Mouse (Mus musculus): ENCODE data around the gene Ghrh. TPM values are rescaled to one million over a fixed set of nuclear protein-coding genes. Genes with fewer than 3 reads are reported as not detected.
A peak's percentile ranks its signal among the peaks of the same experiment; 100 is the strongest.

Ghrh gene
- polyA plus RNA-seq, 1 experiment from 2014 or later: 1.8 TPM

GRCm38 (mm10) chr2:157303096-157303495 lies 44.2 kb downstream of the Ghrh start:
- no peak overlapping the region for H3K9ac ChIP-seq (replicated peaks)
- H3K27ac ChIP-seq (replicated peaks): peak overlapping the region; percentile 48
- H3K4me3 ChIP-seq (replicated peaks): no peak overlapping the region
- no peak overlapping the region for H3K4me2 ChIP-seq
- ATAC-seq (ENCODE audit: low FRiP score): no peak
- H3K27me3 ChIP-seq (replicated peaks): no peaks in the 10 kb centered on the region
- no peaks in the 10 kb centered on the region for H3K9me3 ChIP-seq (replicated peaks)
- peaks cover 62% of the 10 kb centered on the region for H3K36me3 ChIP-seq
- peaks cover 12% of the 10 kb centered on the region for H3K4me1 ChIP-seq
- WGBS: 38% methylated on average over 9 of the region's 9 CpGs

GRCm38 (mm10) chr2:157300051-157300450 lies 47.3 kb downstream of the Ghrh start:
- H3K36me3 ChIP-seq: peaks cover 75% of the 10 kb centered on the region
- no peak overlapping the region for H3K4me3 ChIP-seq (replicated peaks)
- no peak overlapping the region for H3K27ac ChIP-seq (replicated peaks)

GRCm38 (mm10) chr2:157296105-157296689 lies 51.1 kb downstream of the Ghrh start:
- Histone ChIP-seq H3K36me3 (peaks cover 76% of the 10 kb centered on the region), H3K4me3 (replicated peaks) (no peak overlapping the region), H3K4me2 (no peak overlapping the region), H3K9me3 (replicated peaks) (no peaks in the 10 kb centered on the region), H3K9ac (replicated peaks) (no peak overlapping the region), H3K4me1 (peaks cover 5% of the 10 kb centered on the region; the same call in 1 of the 2 replicates), H3K27me3 (replicated peaks) (no peaks in the 10 kb centered on the region), H3K27ac (replicated peaks) (no peak overlapping the region)
- no peak for ATAC-seq (ENCODE audit: low FRiP score)
- 65% methylated on average over 7 of the region's 7 CpGs for WGBS

More at GRCm38 (mm10) chr2:157300051-157300450, 47.3 kb downstream of the Ghrh start:
- Histone ChIP-seq H3K9ac (replicated peaks) (no peak overlapping the region), H3K9me3 (replicated peaks) (no peaks in the 10 kb centered on the region), H3K27me3 (replicated peaks) (no peaks in the 10 kb centered on the region), H3K4me1 (peaks cover 5% of the 10 kb centered on the region; the same call in 1 of the 2 replicates), H3K4me2 (no peak overlapping the region)
- 92% methylated on average over 6 of the region's 6 CpGs for WGBS
- no peak for ATAC-seq (ENCODE audit: low FRiP score)

- no peak for ATAC-seq (ENCODE audit: low FRiP score)
- H3K4me1 ChIP-seq: peaks cover 5% of the 10 kb centered on the region; the same call in 1 of the 2 replicates
- whole genome bisulfite sequencing: 9% methylated on average over 2 of the region's 2 CpGs
- no peak overlapping the region for H3K9ac ChIP-seq (replicated peaks)
- H3K4me2 ChIP-seq: no peak overlapping the region
- H3K36me3 ChIP-seq: peaks cover 72% of the 10 kb centered on the region
- no peak overlapping the region for H3K4me3 ChIP-seq (replicated peaks)
- no peaks in the 10 kb centered on the region for H3K27me3 ChIP-seq (replicated peaks)
- no peaks in the 10 kb centered on the region for H3K9me3 ChIP-seq (replicated peaks)
- no peak overlapping the region for H3K27ac ChIP-seq (replicated peaks)
Measured at GRCm38 (mm10) chr2:157292093-157292492, 55.2 kb downstream of the Ghrh start.

GRCm38 (mm10) chr2:157288996-157289395 lies 58.3 kb downstream of the Ghrh start:
- H3K4me3 ChIP-seq (replicated peaks): no peak overlapping the region
- no peaks in the 10 kb centered on the region for H3K27me3 ChIP-seq (replicated peaks)
- H3K4me2 ChIP-seq: no peak overlapping the region
- peaks cover 72% of the 10 kb centered on the region for H3K36me3 ChIP-seq
- 91% methylated on average over 5 of the region's 5 CpGs for WGBS
- H3K9ac ChIP-seq (replicated peaks): no peak overlapping the region
- no peak overlapping the region for H3K27ac ChIP-seq (replicated peaks)
- no peak for ATAC-seq (ENCODE audit: low FRiP score)
- no peaks in the 10 kb centered on the region for H3K4me1 ChIP-seq
- H3K9me3 ChIP-seq (replicated peaks): no peaks in the 10 kb centered on the region

GRCm38 (mm10) chr2:157287542-157287941 lies 59.8 kb downstream of the Ghrh start:
- Histone ChIP-seq H3K9me3 (replicated peaks) (no peaks in the 10 kb centered on the region), H3K4me1 (no peaks in the 10 kb centered on the region), H3K36me3 (peaks cover 65% of the 10 kb centered on the region), H3K9ac (replicated peaks) (no peak overlapping the region), H3K27ac (replicated peaks) (no peak overlapping the region), H3K4me3 (replicated peaks) (no peak overlapping the region), H3K4me2 (no peak overlapping the region), H3K27me3 (replicated peaks) (no peaks in the 10 kb centered on the region)
- ATAC-seq (ENCODE audit: low FRiP score): no peak
- WGBS: 18% methylated on average over 3 of the region's 3 CpGs

GRCm38 (mm10) chr2:157283321-157283720 lies 64.0 kb downstream of the Ghrh start:
- peaks cover 18% of the 10 kb centered on the region for H3K4me1 ChIP-seq
- no peak overlapping the region for H3K27ac ChIP-seq (replicated peaks)
- WGBS: 89% methylated on average over 6 of the region's 6 CpGs
- peaks cover 31% of the 10 kb centered on the region for H3K36me3 ChIP-seq
- no peaks in the 10 kb centered on the region for H3K27me3 ChIP-seq (replicated peaks)
- H3K9ac ChIP-seq (replicated peaks): no peak overlapping the region
- H3K4me2 ChIP-seq: no peak overlapping the region
- no peak for ATAC-seq (ENCODE audit: low FRiP score)
- no peak overlapping the region for H3K4me3 ChIP-seq (replicated peaks)
- H3K9me3 ChIP-seq (replicated peaks): no peaks in the 10 kb centered on the region

Other genes starting within 250 kb of the Ghrh start
- gene Samhd1, start 212.2 kb downstream of the Ghrh start, polyA plus RNA-seq (2015; fragmentation: Nextera tagmentation; extraction: Ambion mirVana): 11.9 and 14.6 TPM in 2 replicates
- gene Rbl1, start 143.0 kb downstream of the Ghrh start, polyA plus RNA-seq (2015; fragmentation: Nextera tagmentation; extraction: Ambion mirVana): 4.9 and 9.2 TPM in 2 replicates
- 225 and 255 TPM in 2 replicates for gene Rpn2, start 68.5 kb downstream of the Ghrh start, polyA plus RNA-seq (2015; fragmentation: Nextera tagmentation; extraction: Ambion mirVana)
- gene Mroh8, start 68.0 kb downstream of the Ghrh start, polyA plus RNA-seq (2015; fragmentation: Nextera tagmentation; extraction: Ambion mirVana): 0.44 and 0.46 TPM in 2 replicates
- 110 and 112 TPM in 2 replicates for gene Manbal, start 20.1 kb upstream of the Ghrh start, polyA plus RNA-seq (2015; fragmentation: Nextera tagmentation; extraction: Ambion mirVana)
- gene Src, start 70.9 kb upstream of the Ghrh start, polyA plus RNA-seq (2015; fragmentation: Nextera tagmentation; extraction: Ambion mirVana): 25.4 and 33.0 TPM in 2 replicates
- 3,438 and 4,597 TPM in 2 replicates for gene Nnat, start 212.6 kb upstream of the Ghrh start, polyA plus RNA-seq (2015; fragmentation: Nextera tagmentation; extraction: Ambion mirVana)
- 201 and 225 TPM in 2 replicates for gene Blcap, start 223.8 kb upstream of the Ghrh start, polyA plus RNA-seq (2015; fragmentation: Nextera tagmentation; extraction: Ambion mirVana)

Measured in neural tube, embryonic 15.5 days (tissue).